Mouse (Mus musculus): ENCODE data around the gene Chpf. TPM values are rescaled to one million over a fixed set of nuclear protein-coding genes. Genes with fewer than 3 reads are reported as not detected.

The Chpf gene
- polyA plus RNA-seq, 1 experiment = 40.2 TPM

- no peak for TF ChIP-seq CTCF (IDR thresholded peaks at IDR 0.05; ENCODE audit: extremely low read depth, insufficient read length, insufficient replicate concordance, low read depth, low read length)
- TF ChIP-seq POLR2A (IDR thresholded peaks at IDR 0.05; ENCODE audit: low read depth, low read length) = no peak
- 44% methylated on average over 7 of the region's 7 CpGs for WGBS
- no peak overlapping the region for H3K4me3 ChIP-seq (ENCODE audit: low read depth, low read length)
- H3K27ac ChIP-seq (ENCODE audit: insufficient read depth, low read depth, low read length) = no peak overlapping the region
- no peaks in the 10 kb centered on the region for H3K36me3 ChIP-seq (ENCODE audit: control insufficient read depth, insufficient read depth, low read length)
- H3K4me1 ChIP-seq (ENCODE audit: control insufficient read depth, insufficient read depth, insufficient read length, low read length) = peaks cover 5% of the 10 kb centered on the region
- peaks cover 29% of the 10 kb centered on the region for H3K27me3 ChIP-seq (ENCODE audit: control insufficient read depth, insufficient read depth, low read length)
These were observed 18.8 kb downstream of the Chpf start for GRCm38 (mm10) chr1:75460297-75460696.

- H3K4me3 ChIP-seq (ENCODE audit: low read depth, low read length) = peak overlapping the region; percentile 51
- no peaks in the 10 kb centered on the region for H3K36me3 ChIP-seq (ENCODE audit: control insufficient read depth, insufficient read depth, low read length)
- 9% methylated on average over 23 of the region's 23 CpGs for WGBS
- H3K27me3 ChIP-seq (ENCODE audit: control insufficient read depth, insufficient read depth, low read length) = peaks cover 29% of the 10 kb centered on the region
- TF ChIP-seq POLR2A (IDR thresholded peaks at IDR 0.05; ENCODE audit: low read depth, low read length) (no peak), CTCF (IDR thresholded peaks at IDR 0.05; ENCODE audit: extremely low read depth, insufficient read length, insufficient replicate concordance, low read depth, low read length) (no peak)
- 0 out of 2 replicates have a peak overlapping the region, but pooled peaks have one; percentile 9 for H3K27ac ChIP-seq (ENCODE audit: insufficient read depth, low read depth, low read length)
- H3K4me1 ChIP-seq (ENCODE audit: control insufficient read depth, insufficient read depth, insufficient read length, low read length) = peaks cover 5% of the 10 kb centered on the region
These were observed 20.1 kb downstream of the Chpf start for GRCm38 (mm10) chr1:75458789-75459684.

- Histone ChIP-seq H3K4me3 (ENCODE audit: low read depth, low read length) (peak overlapping the region; percentile 51), H3K27me3 (ENCODE audit: control insufficient read depth, insufficient read depth, low read length) (peaks cover 29% of the 10 kb centered on the region), H3K4me1 (ENCODE audit: control insufficient read depth, insufficient read depth, insufficient read length, low read length) (peaks cover 5% of the 10 kb centered on the region), H3K27ac (ENCODE audit: insufficient read depth, low read depth, low read length) (0 out of 2 replicates have a peak overlapping the region, but pooled peaks have one; percentile 9), H3K36me3 (ENCODE audit: control insufficient read depth, insufficient read depth, low read length) (no peaks in the 10 kb centered on the region)
- TF ChIP-seq POLR2A (IDR thresholded peaks at IDR 0.05; ENCODE audit: low read depth, low read length) (no peak), CTCF (IDR thresholded peaks at IDR 0.05; ENCODE audit: extremely low read depth, insufficient read length, insufficient replicate concordance, low read depth, low read length) (no peak)
- 4% methylated on average over 42 of the region's 42 CpGs for WGBS
These were observed 20.9 kb downstream of the Chpf start for GRCm38 (mm10) chr1:75458025-75458788.

- Histone ChIP-seq H3K27me3 (ENCODE audit: control insufficient read depth, insufficient read depth, low read length) (peaks cover 29% of the 10 kb centered on the region), H3K27ac (ENCODE audit: insufficient read depth, low read depth, low read length) (no peak overlapping the region), H3K36me3 (ENCODE audit: control insufficient read depth, insufficient read depth, low read length) (no peaks in the 10 kb centered on the region), H3K4me1 (ENCODE audit: control insufficient read depth, insufficient read depth, insufficient read length, low read length) (peaks cover 5% of the 10 kb centered on the region), H3K4me3 (ENCODE audit: low read depth, low read length) (no peak overlapping the region)
- WGBS = 11% methylated on average over 10 of the region's 10 CpGs
- TF ChIP-seq POLR2A (IDR thresholded peaks at IDR 0.05; ENCODE audit: low read depth, low read length) (no peak), CTCF (IDR thresholded peaks at IDR 0.05; ENCODE audit: extremely low read depth, insufficient read length, insufficient replicate concordance, low read depth, low read length) (no peak)
These were observed 21.4 kb downstream of the Chpf start for GRCm38 (mm10) chr1:75457710-75458024.

- Histone ChIP-seq H3K27me3 (ENCODE audit: control insufficient read depth, insufficient read depth, low read length) (peaks cover 29% of the 10 kb centered on the region), H3K27ac (ENCODE audit: insufficient read depth, low read depth, low read length) (no peak overlapping the region), H3K36me3 (ENCODE audit: control insufficient read depth, insufficient read depth, low read length) (no peaks in the 10 kb centered on the region), H3K4me1 (ENCODE audit: control insufficient read depth, insufficient read depth, insufficient read length, low read length) (peaks cover 5% of the 10 kb centered on the region), H3K4me3 (ENCODE audit: low read depth, low read length) (no peak overlapping the region)
- TF ChIP-seq CTCF (IDR thresholded peaks at IDR 0.05; ENCODE audit: extremely low read depth, insufficient read length, insufficient replicate concordance, low read depth, low read length) (peak; percentile 31; the same call in 1 of the 2 replicates), POLR2A (IDR thresholded peaks at IDR 0.05; ENCODE audit: low read depth, low read length) (no peak)
- 23% methylated on average over 14 of the region's 14 CpGs for WGBS
These were observed 22.2 kb downstream of the Chpf start for GRCm38 (mm10) chr1:75456746-75457564.

GRCm38 (mm10) chr1:75455948-75456347 is 23.2 kb downstream of the Chpf start:
- TF ChIP-seq CTCF (IDR thresholded peaks at IDR 0.05; ENCODE audit: extremely low read depth, insufficient read length, insufficient replicate concordance, low read depth, low read length) = no peak
- TF ChIP-seq POLR2A (IDR thresholded peaks at IDR 0.05; ENCODE audit: low read depth, low read length) = no peak
- WGBS = 53% methylated on average over 5 of the region's 5 CpGs
- Histone ChIP-seq H3K27me3 (ENCODE audit: control insufficient read depth, insufficient read depth, low read length) (peaks cover 35% of the 10 kb centered on the region), H3K4me1 (ENCODE audit: control insufficient read depth, insufficient read depth, insufficient read length, low read length) (peaks cover 5% of the 10 kb centered on the region), H3K36me3 (ENCODE audit: control insufficient read depth, insufficient read depth, low read length) (no peaks in the 10 kb centered on the region), H3K4me3 (ENCODE audit: low read depth, low read length) (no peak overlapping the region), H3K27ac (ENCODE audit: insufficient read depth, low read depth, low read length) (no peak overlapping the region)
